Mouse (Mus musculus) hindbrain, postnatal 0 days (tissue): ENCODE measurements at regions not wholly inside any gene's neighbourhood (a gene's known extent, or its start where the extent isn't known, plus 50 kb on each side); places are given as distances from the start of the nearest gene placed in this dataset.

Source experiments
- ATAC-seq: fragments of 200-750 bp; cut with Nextera tagmentation; 2 replicates; pipeline ENCODE4 v1.8.0; 2017; ENCODE audit warnings: mild to moderate bottlenecking, moderate TSS enrichment, moderate library complexity
- DNase-seq: peaks from one replicate; pipeline ENCODE4 v3.0.0-alpha.2; 2015; ENCODE audit warnings: low spot score
- H3K27ac ChIP-seq: fragments of 300-500 bp; sonication (generic); 2 replicates; pipeline ENCODE4 v1.5.1; 2014; ENCODE audit warnings: mild to moderate bottlenecking
- H3K27me3 ChIP-seq: fragments of 300-500 bp; sonication (generic); 2 replicates; pipeline ENCODE4 v1.6.1; 2014; ENCODE audit warnings: low read length, mixed read lengths; ENCODE audit not compliant: insufficient read depth
- H3K36me3 ChIP-seq: fragments of 300-500 bp; sonication (generic); 2 replicates; pipeline ENCODE4 v1.6.1; 2014; ENCODE audit warnings: low read length, mixed read lengths; ENCODE audit not compliant: insufficient read depth
- H3K4me1 ChIP-seq: fragments of 300-500 bp; sonication (generic); 2 replicates; pipeline ENCODE4 v1.6.1; 2014; ENCODE audit warnings: antibody characterized with exemption, low read length, mixed read lengths; ENCODE audit not compliant: insufficient read depth
- H3K4me2 ChIP-seq: fragments of 300-500 bp; sonication (generic); 2 replicates; pipeline ENCODE4 v1.6.1; 2014; ENCODE audit warnings: low read depth, mild to moderate bottlenecking, low read length, moderate library complexity, mixed read lengths
- H3K4me3 ChIP-seq: fragments of 300-500 bp; sonication (generic); 2 replicates; pipeline ENCODE4 v1.5.1; 2014; ENCODE audit warnings: low read length
- H3K9ac ChIP-seq: fragments of 300-500 bp; sonication (generic); replicated peaks from 2 replicates; pipeline ENCODE4 v1.6.1; 2014; ENCODE audit warnings: mild to moderate bottlenecking, low read length, moderate library complexity, mixed read lengths
- H3K9me3 ChIP-seq: fragments of 300-500 bp; sonication (generic); 2 replicates; pipeline ENCODE4 v1.6.1; 2016; ENCODE audit warnings: low read length, mixed read lengths
- CTCF ChIP-seq: IDR thresholded peaks from 2 replicates; pipeline ENCODE4 v1.5.1; 2016; ENCODE audit warnings: antibody characterized with exemption, control low read depth, low read depth
- WGBS: fragments of 180-500 bp; shearing (Covaris S2); extraction: QIAGEN DNeasy Blood & Tissue Kit; methylation state at CpG from one replicate; pipeline ENCODE4 v1.1.7; 2014; 5-methylcytosine and 5-hydroxymethylcytosine counted together

DNA sequence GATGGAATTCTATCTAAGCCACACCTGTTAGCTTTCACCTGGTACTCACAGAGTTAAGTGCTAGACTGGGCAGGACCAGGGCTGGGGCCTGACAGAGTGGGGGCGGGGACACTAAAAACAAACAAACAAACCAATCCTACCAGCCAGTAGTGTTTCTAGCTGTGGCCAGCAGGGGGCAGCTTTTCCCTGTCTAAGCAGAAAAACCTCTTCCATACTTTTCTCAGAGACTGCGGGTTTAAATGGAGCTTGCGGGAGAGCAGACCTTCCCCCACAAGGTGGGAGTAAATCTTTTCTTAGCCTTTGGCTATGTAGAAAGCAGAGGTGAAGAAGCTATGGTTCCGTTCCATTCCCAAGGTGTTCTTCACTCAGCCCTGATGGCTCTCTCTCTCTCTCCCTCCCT is 120.7 kb downstream of the Katnal1 start:
- ATAC-seq (peak; percentile 84), DNase-seq (peak; percentile 93)
- Histone ChIP-seq H3K9ac (no peak overlapping the region), H3K9me3 (no peaks in the 10 kb centered on the region), H3K4me3 (no peak overlapping the region), H3K4me1 (no peaks in the 10 kb centered on the region), H3K4me2 (peak overlapping the region; percentile 40), H3K27me3 (no peaks in the 10 kb centered on the region), H3K36me3 (no peaks in the 10 kb centered on the region), H3K27ac (no peak overlapping the region)
- 3% methylated on average over 4 of the region's 4 CpGs for WGBS
- TF ChIP-seq CTCF = peak; percentile 86

DNA sequence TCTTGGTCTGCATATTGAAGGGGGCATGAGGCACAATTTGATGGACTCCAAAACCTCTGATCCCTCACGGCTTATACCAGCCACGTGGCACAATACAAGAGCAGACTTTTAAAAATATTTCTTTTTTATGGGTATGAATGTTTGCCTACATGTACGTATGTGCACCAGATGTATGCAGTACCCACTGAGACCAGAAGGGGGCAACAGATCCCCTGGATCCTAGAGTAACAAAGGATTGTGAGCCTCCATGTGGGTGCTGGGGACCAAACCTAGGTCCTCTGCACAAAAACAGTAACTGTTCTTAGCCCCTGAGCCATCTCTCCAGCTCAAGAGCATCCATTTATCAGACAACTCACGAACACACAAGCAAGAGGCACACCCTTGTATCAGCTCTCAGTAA is 121.5 kb downstream of the Katnal1 start:
- DNase-seq = no peak
- WGBS = 91% methylated on average over 4 of the region's 4 CpGs
- H3K4me1 ChIP-seq = peaks cover 3% of the 10 kb centered on the region; the same call in 1 of the 2 replicates
- no peaks in the 10 kb centered on the region for H3K27me3 ChIP-seq
- no peak for ATAC-seq
- TF ChIP-seq CTCF = peak; percentile 17; the same call in 1 of the 2 replicates
- H3K36me3 ChIP-seq = no peaks in the 10 kb centered on the region
- H3K27ac ChIP-seq = no peak overlapping the region
- H3K9me3 ChIP-seq = no peaks in the 10 kb centered on the region
- H3K4me2 ChIP-seq = no peak overlapping the region
- no peak overlapping the region for H3K9ac ChIP-seq
- no peak overlapping the region for H3K4me3 ChIP-seq

DNA sequence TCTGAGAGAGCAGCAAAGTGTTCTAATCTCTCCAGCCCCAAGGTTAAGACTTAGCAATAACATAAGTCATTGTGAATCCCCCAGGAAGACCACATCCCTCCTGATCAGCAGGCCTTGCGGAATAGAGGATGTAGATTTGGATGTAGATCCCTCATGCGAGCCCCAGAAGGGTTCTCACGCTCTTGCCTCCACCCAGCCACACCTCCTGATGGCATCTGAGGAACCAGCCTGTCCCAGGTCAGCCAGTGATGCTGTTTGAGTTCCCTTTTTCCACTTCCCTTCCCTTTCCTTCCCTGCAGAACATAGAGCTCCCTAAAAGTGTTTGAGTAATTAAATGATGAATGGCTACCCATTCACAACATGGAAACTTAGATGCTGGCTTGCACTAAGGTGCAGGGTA is 124.1 kb downstream of the Katnal1 start:
- Histone ChIP-seq H3K27ac (no peak overlapping the region), H3K9ac (no peak overlapping the region), H3K36me3 (no peaks in the 10 kb centered on the region), H3K4me2 (no peak overlapping the region), H3K4me1 (peaks cover 3% of the 10 kb centered on the region; the same call in 1 of the 2 replicates), H3K9me3 (no peaks in the 10 kb centered on the region), H3K27me3 (no peaks in the 10 kb centered on the region), H3K4me3 (no peak overlapping the region)
- no peak for TF ChIP-seq CTCF
- 74% methylated on average over 3 of the region's 3 CpGs for WGBS
- no peak for DNase-seq
- ATAC-seq = no peak

DNA sequence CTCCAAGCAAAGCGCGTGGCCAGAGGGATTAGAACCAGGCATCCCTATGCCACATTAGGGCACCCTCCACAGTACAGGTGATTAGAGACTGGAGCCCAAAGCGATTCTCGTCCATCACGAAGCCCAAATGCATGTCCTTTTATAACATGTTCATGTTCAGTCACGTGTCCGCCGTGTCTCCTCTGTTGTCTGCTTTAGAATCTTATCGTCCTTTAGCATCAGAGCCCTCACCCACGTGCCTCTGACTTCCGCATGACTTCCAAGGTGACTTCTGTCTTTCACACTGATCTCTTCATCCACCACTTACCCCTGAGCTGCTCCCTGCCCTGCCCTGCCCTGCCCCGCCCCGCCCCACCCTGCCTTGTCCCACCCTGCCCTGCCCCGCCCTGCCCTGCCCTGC is 125.3 kb downstream of the Katnal1 start:
- H3K36me3 ChIP-seq = no peaks in the 10 kb centered on the region
- H3K4me1 ChIP-seq = peaks cover 3% of the 10 kb centered on the region; the same call in 1 of the 2 replicates
- WGBS = 84% methylated on average over 14 of the region's 14 CpGs
- ATAC-seq (no peak), DNase-seq (no peak)
- H3K27me3 ChIP-seq = no peaks in the 10 kb centered on the region
- H3K4me2 ChIP-seq = no peak overlapping the region
- H3K27ac ChIP-seq = no peak overlapping the region
- no peak overlapping the region for H3K9ac ChIP-seq
- H3K9me3 ChIP-seq = no peaks in the 10 kb centered on the region
- TF ChIP-seq CTCF = no peak
- H3K4me3 ChIP-seq = no peak overlapping the region

DNA sequence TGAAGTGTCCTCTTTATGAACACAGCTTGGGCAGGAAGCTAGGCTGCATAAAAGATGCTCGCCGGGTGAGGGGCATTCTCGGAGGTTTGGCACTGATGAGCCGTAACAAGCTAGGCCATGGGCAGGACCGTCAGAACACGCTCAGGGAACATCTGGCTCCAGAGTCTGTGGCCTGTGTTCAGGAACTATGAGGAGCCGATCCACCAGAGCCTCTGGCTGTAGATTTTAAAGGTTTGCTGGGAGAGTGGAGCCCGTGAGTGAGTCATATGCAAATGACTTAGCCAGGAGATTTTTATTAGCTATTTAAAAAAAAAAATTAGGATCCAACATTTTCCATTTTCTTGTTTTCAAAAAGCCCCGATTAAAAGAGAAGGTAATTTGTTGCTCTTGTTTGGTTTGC is 126.4 kb downstream of the Katnal1 start:
- Histone ChIP-seq H3K4me1 (peaks cover 3% of the 10 kb centered on the region; the same call in 1 of the 2 replicates), H3K27me3 (no peaks in the 10 kb centered on the region), H3K4me3 (no peak overlapping the region), H3K27ac (no peak overlapping the region), H3K36me3 (no peaks in the 10 kb centered on the region), H3K4me2 (no peak overlapping the region), H3K9ac (no peak overlapping the region), H3K9me3 (no peaks in the 10 kb centered on the region)
- ATAC-seq (peak; percentile 18), DNase-seq (no peak)
- 50% methylated on average over 9 of the region's 9 CpGs for WGBS
- TF ChIP-seq CTCF = no peak

DNA sequence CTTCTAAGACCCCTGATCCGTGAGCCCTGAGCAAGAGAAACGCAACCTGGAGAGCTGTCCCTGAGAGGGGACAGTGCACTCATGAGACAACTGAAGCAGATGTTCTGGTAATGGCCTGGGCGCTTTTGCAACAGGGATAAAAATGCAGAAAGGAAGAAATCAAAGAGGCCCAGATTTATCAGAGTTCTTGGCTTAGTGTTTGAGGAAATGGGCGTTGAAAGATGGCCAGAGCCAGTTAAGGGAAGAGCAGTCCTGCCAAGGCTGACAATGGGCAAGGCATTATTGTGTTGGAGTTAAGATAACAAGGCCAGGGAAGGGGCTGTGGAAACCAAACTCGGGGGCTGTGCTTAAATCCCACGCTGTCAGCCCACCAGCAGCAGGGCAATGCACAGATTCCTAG is 130.6 kb downstream of the Katnal1 start:
- no peak for TF ChIP-seq CTCF
- H3K4me1 ChIP-seq = peaks cover 3% of the 10 kb centered on the region; the same call in 1 of the 2 replicates
- ATAC-seq (no peak), DNase-seq (no peak)
- no peak overlapping the region for H3K4me2 ChIP-seq
- H3K9me3 ChIP-seq = no peaks in the 10 kb centered on the region
- 73% methylated on average over 6 of the region's 6 CpGs for WGBS
- H3K36me3 ChIP-seq = no peaks in the 10 kb centered on the region
- H3K4me3 ChIP-seq = no peak overlapping the region
- no peaks in the 10 kb centered on the region for H3K27me3 ChIP-seq
- no peak overlapping the region for H3K27ac ChIP-seq
- H3K9ac ChIP-seq = no peak overlapping the region

DNA sequence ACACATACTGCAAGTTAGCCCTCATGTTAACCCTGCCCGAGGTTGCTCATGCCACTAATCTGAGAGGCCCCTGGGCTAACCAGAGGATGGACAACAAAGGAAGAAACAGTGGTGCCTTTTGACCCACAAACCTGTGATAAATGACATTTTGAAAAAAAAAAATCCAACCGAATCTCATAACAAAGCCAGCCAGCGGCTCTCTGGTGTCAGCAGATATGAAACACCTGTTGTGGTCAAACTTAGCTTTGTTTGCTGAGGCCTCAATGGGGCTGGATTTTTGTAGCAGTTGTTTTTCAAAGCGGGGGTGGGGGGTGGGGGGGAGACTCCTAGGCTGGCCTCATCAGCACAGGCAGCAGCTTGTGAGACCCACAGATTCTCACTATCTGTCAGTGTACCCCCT is 133.0 kb downstream of the Katnal1 start:
- no peaks in the 10 kb centered on the region for H3K9me3 ChIP-seq
- H3K4me2 ChIP-seq = no peak overlapping the region
- 53% methylated on average over 4 of the region's 4 CpGs for WGBS
- no peaks in the 10 kb centered on the region for H3K27me3 ChIP-seq
- no peaks in the 10 kb centered on the region for H3K4me1 ChIP-seq
- TF ChIP-seq CTCF = no peak
- no peak overlapping the region for H3K4me3 ChIP-seq
- no peak for ATAC-seq
- no peak for DNase-seq
- no peaks in the 10 kb centered on the region for H3K36me3 ChIP-seq
- H3K9ac ChIP-seq = no peak overlapping the region
- H3K27ac ChIP-seq = no peak overlapping the region
